Mouse (Mus musculus) limb, embryonic 15.5 days (tissue): Measurements from ENCODE around the gene Sh2d5. TPM values are rescaled to one million over a fixed set of nuclear protein-coding genes. Genes with fewer than 3 reads are reported as not detected.

Source experiments
- ATAC-seq: fragments of 200-750 bp; cut with Nextera tagmentation; 2 replicates; pipeline ENCODE4 v1.8.0; 2017; ENCODE audit warnings: low read depth, moderate TSS enrichment; ENCODE audit not compliant: insufficient number of reproducible peaks, low FRiP score, low TSS enrichment
- H3K27ac ChIP-seq: fragments of 300-500 bp; sonication (generic); 2 replicates; pipeline ENCODE4 v1.5.1; 2015; ENCODE audit warnings: moderate library complexity, mild to moderate bottlenecking, inconsistent platforms
- H3K27me3 ChIP-seq: fragments of 300-500 bp; sonication (generic); 2 replicates; pipeline ENCODE4 v1.6.1; 2015; ENCODE audit warnings: inconsistent platforms
- H3K36me3 ChIP-seq: fragments of 300-500 bp; sonication (generic); 2 replicates; pipeline ENCODE4 v1.6.1; 2015; ENCODE audit warnings: inconsistent platforms
- H3K4me1 ChIP-seq: fragments of 300-500 bp; sonication (generic); 2 replicates; pipeline ENCODE4 v1.6.1; 2015; ENCODE audit warnings: inconsistent platforms
- H3K4me2 ChIP-seq: fragments of 300-500 bp; sonication (generic); 2 replicates; pipeline ENCODE4 v1.6.1; 2015; ENCODE audit warnings: mild to moderate bottlenecking, inconsistent platforms
- H3K4me3 ChIP-seq: fragments of 300-500 bp; sonication (generic); 2 replicates; pipeline ENCODE4 v1.5.1; 2015; ENCODE audit warnings: mild to moderate bottlenecking, inconsistent platforms
- H3K9ac ChIP-seq: fragments of 300-500 bp; sonication (generic); 2 replicates; pipeline ENCODE4 v1.6.1; 2015; ENCODE audit warnings: inconsistent platforms
- H3K9me3 ChIP-seq: fragments of 300-500 bp; sonication (generic); 2 replicates; pipeline ENCODE4 v1.6.1; 2016; ENCODE audit warnings: inconsistent platforms
- WGBS: fragments of 180-500 bp; shearing (Covaris S2); methylation state at CpG from one replicate; pipeline ENCODE4 v1.1.7; 2015; 5-methylcytosine and 5-hydroxymethylcytosine counted together
- polyA plus RNA-seq: library from polyadenylated mRNA; unstranded; fragments of >200 nt; fragmentation: Nextera tagmentation; extraction: Ambion mirVana; gene quantifications from 2 replicates; pipeline ENCODE4 v1.2.1, GENCODE M21; 2015

The Sh2d5 gene
- polyA plus RNA-seq, 1 experiment from 2014 or later, result 0.40 TPM

DNA sequence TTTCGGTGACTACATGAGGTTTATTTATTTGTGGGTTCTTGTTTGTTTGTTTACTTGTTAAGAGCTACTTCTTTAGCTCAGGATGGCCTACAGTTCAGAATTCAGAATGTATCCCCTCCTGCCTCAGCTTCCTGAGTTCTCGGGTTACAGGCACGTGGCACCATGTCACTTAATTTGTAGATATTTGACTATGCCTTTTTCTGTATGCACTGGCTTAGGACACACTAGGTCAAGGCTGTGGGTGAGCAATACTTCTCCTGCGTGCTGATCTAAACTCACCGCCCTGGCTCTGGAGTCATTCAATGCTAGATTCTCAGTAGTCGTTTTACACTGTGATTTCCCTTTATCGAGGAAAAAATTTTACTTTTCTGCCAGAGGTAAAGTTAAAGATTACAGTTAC, 29.4 kb upstream of the Sh2d5 start:
- H3K9me3 ChIP-seq, result no peaks in the 10 kb centered on the region
- peaks cover 22% of the 10 kb centered on the region for H3K4me1 ChIP-seq
- 78% methylated on average over 7 of the region's 7 CpGs for WGBS
- no peaks in the 10 kb centered on the region for H3K27me3 ChIP-seq
- no peak for ATAC-seq
- H3K27ac ChIP-seq, result no peak overlapping the region
- H3K36me3 ChIP-seq, result peaks cover 37% of the 10 kb centered on the region
- no peak overlapping the region for H3K4me3 ChIP-seq
- no peak overlapping the region for H3K4me2 ChIP-seq
- H3K9ac ChIP-seq, result no peak overlapping the region

GRCm38 (mm10) chr4:138221406-138221805, 28.8 kb upstream of the Sh2d5 start:
- Histone ChIP-seq H3K4me2 (no peak overlapping the region), H3K36me3 (peaks cover 44% of the 10 kb centered on the region), H3K9me3 (no peaks in the 10 kb centered on the region), H3K4me3 (no peak overlapping the region), H3K27ac (no peak overlapping the region), H3K9ac (no peak overlapping the region), H3K4me1 (peaks cover 20% of the 10 kb centered on the region), H3K27me3 (no peaks in the 10 kb centered on the region)
- ATAC-seq, result no peak
- WGBS, result 88% methylated on average over 5 of the region's 5 CpGs

GRCm38 (mm10) chr4:138222396-138222795, 27.8 kb upstream of the Sh2d5 start:
- no peak for ATAC-seq
- Histone ChIP-seq H3K4me3 (no peak overlapping the region), H3K27ac (no peak overlapping the region), H3K4me1 (peaks cover 20% of the 10 kb centered on the region), H3K9me3 (no peaks in the 10 kb centered on the region), H3K36me3 (peaks cover 52% of the 10 kb centered on the region), H3K9ac (no peak overlapping the region), H3K27me3 (no peaks in the 10 kb centered on the region), H3K4me2 (no peak overlapping the region)
- 79% methylated on average over 5 of the region's 5 CpGs for WGBS

DNA sequence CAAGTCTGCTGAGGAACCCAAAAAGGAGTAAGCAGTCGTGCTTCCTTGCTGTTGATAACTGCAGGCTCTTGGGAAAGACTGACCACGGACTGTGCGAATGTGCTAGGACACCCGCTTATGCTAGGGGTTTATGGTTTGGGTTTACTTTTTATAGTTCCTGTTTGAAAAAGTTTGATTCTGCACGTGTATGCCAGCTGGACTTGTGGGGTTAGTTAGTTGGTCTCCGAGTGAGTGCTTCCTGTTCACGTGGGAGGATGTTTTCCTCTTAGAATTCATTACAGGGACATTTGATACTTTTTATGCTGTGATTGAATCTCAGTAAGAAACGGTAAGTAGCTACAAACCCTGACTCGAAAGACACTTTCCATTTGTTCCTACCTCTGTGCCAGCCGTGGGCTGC, 26.6 kb upstream of the Sh2d5 start:
- H3K4me2 ChIP-seq, result no peak overlapping the region
- ATAC-seq, result no peak

DNA sequence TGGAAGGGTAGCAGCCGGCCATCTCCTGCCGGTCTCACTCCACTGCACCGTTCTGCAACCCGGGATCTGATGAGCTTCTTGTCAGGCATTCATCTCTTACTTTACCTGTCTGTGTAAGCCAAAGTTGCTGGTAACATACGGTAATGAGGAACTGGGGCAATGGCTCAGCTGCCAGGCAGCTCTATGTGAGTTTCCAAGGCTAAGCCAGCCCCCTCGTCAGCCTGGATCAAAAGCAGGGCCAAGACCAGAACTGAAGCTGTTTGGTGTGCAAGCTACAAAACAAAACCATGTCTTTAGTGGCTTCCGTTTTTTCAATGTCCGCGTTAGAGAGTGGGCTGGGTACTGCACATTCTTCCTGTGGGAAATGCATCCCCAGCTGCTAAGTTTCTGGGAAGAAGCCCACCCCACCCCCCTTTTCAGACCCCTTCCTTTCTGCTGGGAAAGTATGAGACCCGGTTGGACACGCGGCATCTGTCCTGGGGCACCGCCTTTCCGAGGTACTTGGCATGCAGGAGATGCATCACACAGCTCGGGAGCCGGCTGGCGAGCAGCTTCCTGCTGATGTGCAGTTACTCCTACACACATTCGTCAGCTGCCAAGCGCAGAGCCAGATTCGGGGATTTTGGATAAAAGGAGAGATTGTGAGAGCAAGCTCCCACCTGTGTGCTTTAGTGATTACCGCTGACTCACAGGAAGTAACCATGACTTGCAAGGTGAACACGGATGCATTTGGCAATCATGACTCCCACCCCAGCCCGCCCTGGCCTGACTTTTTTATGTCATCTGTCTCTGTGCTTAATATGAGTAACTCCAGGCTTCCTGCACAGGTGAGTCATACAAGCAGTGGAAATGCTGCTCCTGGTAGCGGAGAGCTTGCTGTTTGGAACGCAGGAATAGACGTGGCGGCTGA, 3.2 kb upstream of the Sh2d5 start:
- 67% methylated on average over 27 of the region's 27 CpGs for WGBS
- ATAC-seq, result no peak
- H3K4me3 ChIP-seq, result no peak overlapping the region
- H3K4me1 ChIP-seq, result peaks cover 28% of the 10 kb centered on the region
- no peaks in the 10 kb centered on the region for H3K9me3 ChIP-seq
- H3K27ac ChIP-seq, result no peak overlapping the region
- no peak overlapping the region for H3K9ac ChIP-seq
- peaks cover 56% of the 10 kb centered on the region for H3K36me3 ChIP-seq
- peaks cover 24% of the 10 kb centered on the region for H3K27me3 ChIP-seq
- no peak overlapping the region for H3K4me2 ChIP-seq

More for the DNA sequence above, 26.6 kb upstream of the Sh2d5 start:
- no peaks in the 10 kb centered on the region for H3K9me3 ChIP-seq
- H3K4me1 ChIP-seq, result peaks cover 12% of the 10 kb centered on the region
- no peak overlapping the region for H3K27ac ChIP-seq
- no peaks in the 10 kb centered on the region for H3K27me3 ChIP-seq
- H3K4me3 ChIP-seq, result no peak overlapping the region
- 46% methylated on average over 10 of the region's 10 CpGs for WGBS
- H3K36me3 ChIP-seq, result peaks cover 65% of the 10 kb centered on the region
- H3K9ac ChIP-seq, result no peak overlapping the region; the same call in 1 of the 2 replicates

- ATAC-seq, result no peak
- WGBS, result under 1% methylated on average over 14 of the region's 14 CpGs
- H3K9me3 ChIP-seq, result no peaks in the 10 kb centered on the region
- H3K27me3 ChIP-seq, result peaks cover 48% of the 10 kb centered on the region
- no peak overlapping the region for H3K27ac ChIP-seq
- peaks cover 10% of the 10 kb centered on the region for H3K36me3 ChIP-seq
- H3K4me3 ChIP-seq, result peak overlapping the region; percentile 17
- H3K9ac ChIP-seq, result no peak overlapping the region
- peak overlapping the region; percentile 45 for H3K4me2 ChIP-seq
- peaks cover 33% of the 10 kb centered on the region for H3K4me1 ChIP-seq
These were observed 1.6 kb downstream of the Sh2d5 start for GRCm38 (mm10) chr4:138251819-138252218.

- peak overlapping the region; percentile 45 for H3K4me2 ChIP-seq
- H3K4me1 ChIP-seq, result peaks cover 33% of the 10 kb centered on the region
- WGBS, result 16% methylated on average over 5 of the region's 5 CpGs
- H3K4me3 ChIP-seq, result peak overlapping the region; percentile 17
- ATAC-seq, result no peak
- H3K27ac ChIP-seq, result no peak overlapping the region
- H3K9me3 ChIP-seq, result no peaks in the 10 kb centered on the region
- peaks cover 8% of the 10 kb centered on the region for H3K36me3 ChIP-seq
- peaks cover 48% of the 10 kb centered on the region for H3K27me3 ChIP-seq
- H3K9ac ChIP-seq, result no peak overlapping the region
These were observed 2.0 kb downstream of the Sh2d5 start for GRCm38 (mm10) chr4:138252231-138252630.

DNA sequence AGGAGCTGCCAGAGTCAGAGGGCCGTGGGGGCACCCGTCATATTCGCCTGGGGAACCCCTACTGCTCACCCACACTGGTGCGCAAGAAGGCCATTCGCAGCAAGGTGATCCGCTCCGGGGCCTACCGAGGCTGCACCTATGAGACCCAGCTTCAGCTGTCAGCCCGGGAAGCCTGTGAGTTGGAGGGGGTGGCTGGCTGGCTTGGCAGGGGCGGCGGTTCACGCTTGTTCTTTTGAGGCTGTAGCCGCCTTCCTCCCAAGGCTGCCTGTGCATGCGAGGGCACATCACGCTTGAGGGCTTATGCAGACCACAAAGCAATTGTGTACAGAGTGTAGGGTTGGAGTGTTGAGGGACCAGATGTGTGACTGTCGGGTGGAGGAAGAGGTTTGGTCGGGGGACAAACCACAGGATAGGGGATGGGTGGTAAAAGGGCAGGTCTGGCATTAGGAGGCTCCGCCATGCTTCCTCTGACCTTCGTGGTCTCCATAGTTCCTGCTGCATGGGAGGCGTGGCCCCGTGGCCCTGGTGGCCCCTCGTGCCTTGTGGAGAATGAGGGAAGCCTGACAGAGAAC, 7.0 kb downstream of the Sh2d5 start:
- Histone ChIP-seq H3K36me3 (no peaks in the 10 kb centered on the region), H3K27me3 (peaks cover 22% of the 10 kb centered on the region), H3K9ac (no peak overlapping the region), H3K4me3 (no peak overlapping the region), H3K9me3 (no peaks in the 10 kb centered on the region), H3K27ac (no peak overlapping the region), H3K4me1 (peaks cover 5% of the 10 kb centered on the region), H3K4me2 (no peak overlapping the region)
- no peak for ATAC-seq
- 73% methylated on average over 22 of the region's 22 CpGs for WGBS

- no peaks in the 10 kb centered on the region for H3K36me3 ChIP-seq
- no peak overlapping the region for H3K4me3 ChIP-seq
- H3K4me2 ChIP-seq, result no peak overlapping the region
- WGBS, result 74% methylated on average over 7 of the region's 7 CpGs
- no peaks in the 10 kb centered on the region for H3K9me3 ChIP-seq
- no peak overlapping the region for H3K27ac ChIP-seq
- no peak overlapping the region for H3K9ac ChIP-seq
- ATAC-seq, result no peak
- 0 out of 2 replicates have a peak, but pooled peaks cover 10% of the 10 kb centered on the region for H3K4me1 ChIP-seq
- peaks cover 18% of the 10 kb centered on the region for H3K27me3 ChIP-seq
These were observed 8.5 kb downstream of the Sh2d5 start for GRCm38 (mm10) chr4:138258663-138259062.

GRCm38 (mm10) chr4:138259482-138259881, 9.3 kb downstream of the Sh2d5 start:
- no peak overlapping the region for H3K9ac ChIP-seq
- H3K27me3 ChIP-seq, result peaks cover 17% of the 10 kb centered on the region
- no peak for ATAC-seq
- no peaks in the 10 kb centered on the region for H3K9me3 ChIP-seq
- no peak overlapping the region for H3K27ac ChIP-seq
- H3K4me1 ChIP-seq, result 0 out of 2 replicates have a peak, but pooled peaks cover 10% of the 10 kb centered on the region
- H3K4me2 ChIP-seq, result no peak overlapping the region
- no peak overlapping the region for H3K4me3 ChIP-seq
- H3K36me3 ChIP-seq, result no peaks in the 10 kb centered on the region
- 81% methylated on average over 5 of the region's 5 CpGs for WGBS

- WGBS, result under 1% methylated on average over 68 of the region's 78 CpGs
- peak overlapping the region; percentile 77 for H3K4me3 ChIP-seq
- peaks cover 17% of the 10 kb centered on the region for H3K27me3 ChIP-seq
- H3K4me1 ChIP-seq, result 0 out of 2 replicates have a peak, but pooled peaks cover 10% of the 10 kb centered on the region
- H3K4me2 ChIP-seq, result peak overlapping the region; percentile 84
- H3K9ac ChIP-seq, result peak overlapping the region; percentile 17; the same call in 1 of the 2 replicates
- no peak overlapping the region for H3K27ac ChIP-seq
- no peaks in the 10 kb centered on the region for H3K9me3 ChIP-seq
- H3K36me3 ChIP-seq, result no peaks in the 10 kb centered on the region
- ATAC-seq, result peak; percentile 84
These were observed 11.9 kb downstream of the Sh2d5 start for GRCm38 (mm10) chr4:138261843-138262681.
